Mouse (Mus musculus) C2C12 (cell line): ENCODE measurements around the gene Ebf1.

Source experiments
- CTCF ChIP-seq: IDR thresholded peaks from one replicate; pipeline ENCODE4 v1.5.1; 2011; ENCODE audit not compliant: control insufficient read depth, insufficient read depth, insufficient read length
- FOSL1 ChIP-seq: IDR thresholded peaks from one replicate; pipeline ENCODE4 v1.8.0; 2011; ENCODE audit warnings: mild to moderate bottlenecking, low read length; ENCODE audit not compliant: poor library complexity, insufficient read depth, severe bottlenecking
- MYOG ChIP-seq: IDR thresholded peaks from one replicate; pipeline ENCODE4 v1.6.1; 2011; ENCODE audit not compliant: control insufficient read depth, insufficient read length; ENCODE audit errors: extremely low read depth
- USF1 ChIP-seq: IDR thresholded peaks from one replicate; pipeline ENCODE4 v1.6.1; 2011; ENCODE audit warnings: low read depth, mild to moderate bottlenecking, control low read depth, moderate library complexity

- no peak for TF ChIP-seq CTCF
- TF ChIP-seq FOSL1, result no peak
- TF ChIP-seq MYOG, result no peak
- no peak for TF ChIP-seq USF1
Observed at GRCm38 (mm10) chr11:44613411-44614180, 3.5 kb upstream of the Ebf1 start.
